Mouse (Mus musculus): ENCODE measurements around the gene Pip5k1b. TPM values are rescaled to one million over a fixed set of nuclear protein-coding genes. Genes with fewer than 3 reads are reported as not detected.
A peak's percentile ranks its signal among the peaks of the same experiment; 100 is the strongest.

Gene Pip5k1b
- total RNA-seq, 2 experiments from 2014 or later: 13.5 to 24.4 TPM

GRCm38 (mm10) chr19:24427258-24427657 lies 128.4 kb downstream of the Pip5k1b start:
- no peak for ATAC-seq (replicated peaks; ENCODE audit: poor library complexity)

- ATAC-seq (replicated peaks; ENCODE audit: poor library complexity): no peak
These were observed 128.9 kb downstream of the Pip5k1b start for GRCm38 (mm10) chr19:24426759-24427181.

- no peak for ATAC-seq (replicated peaks; ENCODE audit: poor library complexity)
These were observed 137.6 kb downstream of the Pip5k1b start for GRCm38 (mm10) chr19:24418030-24418429.

- peak; percentile 34; the same call in 1 of the 2 replicates for ATAC-seq (replicated peaks; ENCODE audit: poor library complexity)
These were observed 138.0 kb downstream of the Pip5k1b start for GRCm38 (mm10) chr19:24417659-24418004.

GRCm38 (mm10) chr19:24416975-24417658 lies 138.6 kb downstream of the Pip5k1b start:
- no peak for ATAC-seq (replicated peaks; ENCODE audit: poor library complexity)

- no peak for ATAC-seq (replicated peaks; ENCODE audit: poor library complexity)
These were observed 139.7 kb downstream of the Pip5k1b start for GRCm38 (mm10) chr19:24415778-24416621.

GRCm38 (mm10) chr19:24408863-24409564 lies 146.7 kb downstream of the Pip5k1b start:
- ATAC-seq (replicated peaks; ENCODE audit: poor library complexity): 0 out of 2 replicates have a peak, but pooled peaks have one; percentile 39

GRCm38 (mm10) chr19:24404716-24405115 lies 151.0 kb downstream of the Pip5k1b start:
- ATAC-seq (replicated peaks; ENCODE audit: poor library complexity): no peak

GRCm38 (mm10) chr19:24403245-24403644 lies 152.4 kb downstream of the Pip5k1b start:
- no peak for ATAC-seq (replicated peaks; ENCODE audit: poor library complexity)

- ATAC-seq (replicated peaks; ENCODE audit: poor library complexity): no peak
These were observed 161.8 kb downstream of the Pip5k1b start for GRCm38 (mm10) chr19:24393920-24394319.

GRCm38 (mm10) chr19:24391519-24392251 lies 164.0 kb downstream of the Pip5k1b start:
- ATAC-seq (replicated peaks; ENCODE audit: poor library complexity): no peak

GRCm38 (mm10) chr19:24386956-24387865 lies 168.5 kb downstream of the Pip5k1b start:
- ATAC-seq (replicated peaks; ENCODE audit: poor library complexity): no peak

- no peak for ATAC-seq (replicated peaks; ENCODE audit: poor library complexity)
These were observed 177.2 kb downstream of the Pip5k1b start for GRCm38 (mm10) chr19:24378470-24378869.

- no peak for ATAC-seq (replicated peaks; ENCODE audit: poor library complexity)
These were observed 183.7 kb downstream of the Pip5k1b start for GRCm38 (mm10) chr19:24371763-24372640.

- no peak for ATAC-seq (replicated peaks; ENCODE audit: poor library complexity)
These were observed 187.3 kb downstream of the Pip5k1b start for GRCm38 (mm10) chr19:24368419-24368818.

GRCm38 (mm10) chr19:24367722-24368121 lies 187.9 kb downstream of the Pip5k1b start:
- ATAC-seq (replicated peaks; ENCODE audit: poor library complexity): no peak

- no peak for ATAC-seq (replicated peaks; ENCODE audit: poor library complexity)
These were observed 188.9 kb downstream of the Pip5k1b start for GRCm38 (mm10) chr19:24366747-24367146.

GRCm38 (mm10) chr19:24362626-24363321 lies 192.9 kb downstream of the Pip5k1b start:
- no peak for ATAC-seq (replicated peaks; ENCODE audit: poor library complexity)
